Mouse (Mus musculus) hindbrain, postnatal 0 days (tissue): ENCODE data around the gene Itch. TPM values are rescaled to one million over a fixed set of nuclear protein-coding genes. Genes with fewer than 3 reads are reported as not detected.

Experiments used
- ATAC-seq: fragments of 200-750 bp; cut with Nextera tagmentation; 2 replicates; pipeline ENCODE4 v1.8.0; 2017; ENCODE audit warnings: mild to moderate bottlenecking, moderate TSS enrichment, moderate library complexity
- DNase-seq: peaks from one replicate; pipeline ENCODE4 v3.0.0-alpha.2; 2015; ENCODE audit warnings: low spot score
- H3K27ac ChIP-seq: fragments of 300-500 bp; sonication (generic); 2 replicates; pipeline ENCODE4 v1.5.1; 2014; ENCODE audit warnings: mild to moderate bottlenecking
- H3K27me3 ChIP-seq: fragments of 300-500 bp; sonication (generic); 2 replicates; pipeline ENCODE4 v1.6.1; 2014; ENCODE audit warnings: low read length, mixed read lengths; ENCODE audit not compliant: insufficient read depth
- H3K36me3 ChIP-seq: fragments of 300-500 bp; sonication (generic); 2 replicates; pipeline ENCODE4 v1.6.1; 2014; ENCODE audit warnings: low read length, mixed read lengths; ENCODE audit not compliant: insufficient read depth
- H3K4me1 ChIP-seq: fragments of 300-500 bp; sonication (generic); 2 replicates; pipeline ENCODE4 v1.6.1; 2014; ENCODE audit warnings: antibody characterized with exemption, low read length, mixed read lengths; ENCODE audit not compliant: insufficient read depth
- H3K4me2 ChIP-seq: fragments of 300-500 bp; sonication (generic); 2 replicates; pipeline ENCODE4 v1.6.1; 2014; ENCODE audit warnings: low read depth, mild to moderate bottlenecking, low read length, moderate library complexity, mixed read lengths
- H3K4me3 ChIP-seq: fragments of 300-500 bp; sonication (generic); 2 replicates; pipeline ENCODE4 v1.5.1; 2014; ENCODE audit warnings: low read length
- H3K9ac ChIP-seq: fragments of 300-500 bp; sonication (generic); replicated peaks from 2 replicates; pipeline ENCODE4 v1.6.1; 2014; ENCODE audit warnings: mild to moderate bottlenecking, low read length, moderate library complexity, mixed read lengths
- H3K9me3 ChIP-seq: fragments of 300-500 bp; sonication (generic); 2 replicates; pipeline ENCODE4 v1.6.1; 2016; ENCODE audit warnings: low read length, mixed read lengths
- CTCF ChIP-seq: IDR thresholded peaks from 2 replicates; pipeline ENCODE4 v1.5.1; 2016; ENCODE audit warnings: antibody characterized with exemption, control low read depth, low read depth
- WGBS: fragments of 180-500 bp; shearing (Covaris S2); extraction: QIAGEN DNeasy Blood & Tissue Kit; methylation state at CpG from one replicate; pipeline ENCODE4 v1.1.7; 2014; 5-methylcytosine and 5-hydroxymethylcytosine counted together
- polyA plus RNA-seq: library from polyadenylated mRNA; unstranded; fragments of >200 nt; fragmentation: Nextera tagmentation; extraction: Ambion mirVana; gene quantifications from 2 replicates; pipeline ENCODE4 v1.2.1, GENCODE M21; 2015
- total RNA-seq: library from RNA; depleted of rRNA; stranded (reverse); fragments of >200 nt; gene quantifications from 2 replicates; pipeline ENCODE4 v1.2.3, GENCODE M21; 2014; rRNA removed

Itch gene
- total and polyA plus RNA-seq, 2 experiments from 2014 or later = 22.2 to 32.5 TPM

DNA sequence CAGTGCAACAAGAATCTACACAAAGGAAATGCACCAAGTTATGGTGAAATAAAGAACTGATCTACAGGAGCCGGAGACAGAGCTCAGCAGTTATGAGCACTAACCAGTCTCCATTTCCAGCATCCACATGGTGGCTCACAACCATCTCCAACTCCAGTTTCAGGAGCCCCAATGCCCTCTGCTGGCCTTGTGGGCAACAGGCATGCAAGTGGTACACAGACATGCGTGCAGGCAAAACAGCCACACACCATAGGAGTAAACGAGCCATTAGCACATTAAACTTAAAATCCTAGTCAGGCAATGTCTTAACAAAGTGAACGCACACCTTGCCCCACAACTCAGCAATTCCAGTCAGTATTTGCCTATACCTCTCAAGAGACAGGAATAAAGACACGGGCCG lies 138.6 kb downstream of the Itch start:
- no peaks in the 10 kb centered on the region for H3K36me3 ChIP-seq
- WGBS = 81% methylated on average over 6 of the region's 6 CpGs

DNA sequence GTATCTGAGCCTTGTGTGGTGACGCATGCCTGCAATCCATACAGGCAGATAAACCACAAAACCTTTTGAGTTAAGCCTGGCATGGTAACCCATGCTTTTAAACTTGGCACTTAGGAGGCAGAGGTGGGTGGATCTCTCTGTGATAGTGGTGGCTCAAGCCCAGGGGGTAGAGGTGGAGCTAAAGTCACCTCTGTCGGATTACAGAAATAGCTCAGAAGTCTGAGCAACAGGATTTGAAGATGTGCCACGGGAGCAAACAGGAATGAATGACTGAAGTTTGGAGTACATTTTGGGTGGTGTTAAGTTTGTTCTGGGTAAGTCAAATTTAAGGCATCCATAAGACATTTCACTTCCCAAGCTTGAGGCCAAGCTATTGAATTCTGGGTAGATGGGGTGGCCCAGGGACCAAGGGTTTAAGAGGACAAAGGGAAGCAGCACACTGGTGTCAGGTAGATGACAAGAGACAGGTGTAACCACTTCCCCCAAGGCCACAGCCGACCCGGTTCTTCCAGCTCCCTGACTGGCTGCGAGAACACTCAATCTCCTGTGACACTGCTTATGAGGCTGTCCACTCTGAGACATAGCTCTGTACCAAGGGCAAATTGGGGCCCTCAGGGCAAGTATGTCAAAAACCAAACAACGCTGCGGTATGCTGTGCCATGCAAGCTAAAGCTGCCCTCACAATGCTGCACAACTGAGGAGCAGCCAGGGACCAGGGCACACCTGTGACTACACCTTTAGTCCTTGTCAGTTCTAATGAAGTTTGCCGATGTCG lies 139.3 kb downstream of the Itch start:
- Histone ChIP-seq H3K4me2 (no peak overlapping the region), H3K27me3 (no peaks in the 10 kb centered on the region), H3K9ac (no peak overlapping the region), H3K4me3 (no peak overlapping the region), H3K36me3 (no peaks in the 10 kb centered on the region), H3K4me1 (no peaks in the 10 kb centered on the region; the same call in 1 of the 2 replicates), H3K9me3 (no peaks in the 10 kb centered on the region), H3K27ac (no peak overlapping the region)
- DNase-seq = no peak
- 76% methylated on average over 10 of the region's 10 CpGs for WGBS
- TF ChIP-seq CTCF = no peak
- ATAC-seq = no peak

More for the DNA sequence above, 138.6 kb downstream of the Itch start:
- Histone ChIP-seq H3K9me3 (no peaks in the 10 kb centered on the region), H3K27me3 (no peaks in the 10 kb centered on the region), H3K4me1 (no peaks in the 10 kb centered on the region), H3K4me3 (no peak overlapping the region), H3K27ac (no peak overlapping the region), H3K4me2 (no peak overlapping the region), H3K9ac (no peak overlapping the region)
- TF ChIP-seq CTCF = peak; percentile 61
- ATAC-seq (no peak), DNase-seq (peak; percentile 23)

DNA sequence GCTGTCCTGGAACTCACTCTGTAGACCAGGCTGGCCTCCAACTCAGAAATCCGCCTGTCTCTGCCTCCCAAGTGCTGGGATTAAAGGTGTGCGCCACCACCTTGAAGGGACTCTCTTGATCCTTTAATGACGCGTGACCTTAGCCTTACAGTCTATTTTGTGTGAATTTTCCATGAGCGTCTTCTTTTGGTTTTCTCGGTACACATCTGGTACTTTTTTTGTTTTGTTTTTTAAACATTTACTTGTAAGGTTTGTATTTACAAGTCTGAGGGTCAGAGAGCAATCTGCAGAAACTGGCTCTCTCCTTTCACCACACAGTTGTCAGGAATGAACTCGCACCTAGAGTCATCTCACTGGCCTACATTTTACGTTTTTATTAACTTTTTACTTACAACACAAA lies 140.3 kb downstream of the Itch start:
- Histone ChIP-seq H3K9ac (no peak overlapping the region), H3K27me3 (no peaks in the 10 kb centered on the region), H3K4me1 (no peaks in the 10 kb centered on the region; the same call in 1 of the 2 replicates), H3K4me3 (no peak overlapping the region), H3K4me2 (no peak overlapping the region), H3K9me3 (no peaks in the 10 kb centered on the region), H3K27ac (no peak overlapping the region), H3K36me3 (no peaks in the 10 kb centered on the region; the same call in 1 of the 2 replicates)
- DNase-seq (no peak), ATAC-seq (no peak)
- no peak for TF ChIP-seq CTCF
- 86% methylated on average over 8 of the region's 8 CpGs for WGBS

DNA sequence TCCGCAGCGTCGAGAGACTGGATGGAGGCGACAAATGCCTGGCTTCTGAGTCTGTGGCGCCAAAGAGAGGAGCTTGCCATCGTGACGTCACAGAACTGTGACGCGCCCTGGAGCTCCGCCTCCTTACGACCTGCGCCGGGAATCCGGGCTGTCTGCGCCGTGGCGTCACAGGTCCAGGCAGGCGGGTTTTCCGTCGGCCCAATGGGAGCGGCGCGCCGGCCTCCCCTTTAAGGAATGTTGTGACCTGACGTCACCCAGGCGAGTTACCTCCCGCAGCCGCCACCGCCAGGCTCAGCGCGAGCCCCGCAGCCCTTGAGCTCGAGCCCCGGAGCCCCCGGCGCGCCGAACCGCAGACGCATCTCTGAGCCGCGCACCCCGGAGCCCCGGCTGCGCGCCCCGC lies 142.9 kb downstream of the Itch start, which contains the start of gene Map1lc3a:
Gene Map1lc3a (plus strand): TSS at position 103 of the 400 bp plus-strand sequence.
- peak within 1 kb of the TSS; percentile 96 for H3K27ac ChIP-seq
- no peaks in the 10 kb centered on the region; the same call in 1 of the 2 replicates for H3K4me1 ChIP-seq
- peak within 1 kb of the TSS; percentile 94 for H3K4me3 ChIP-seq
- peak within 1 kb of the TSS; percentile 64 for H3K4me2 ChIP-seq
- TF ChIP-seq CTCF = no peak
- whole genome bisulfite sequencing = under 1% methylated on average over 46 of the region's 47 CpGs
- H3K27me3 ChIP-seq = no peaks in the 10 kb centered on the region
- peaks cover 4% of the 10 kb centered on the region; the same call in 1 of the 2 replicates for H3K36me3 ChIP-seq
- ATAC-seq (peak; percentile 95), DNase-seq (peak; percentile 98)
- H3K9ac ChIP-seq = peak within 1 kb of the TSS; percentile 99
- no peaks in the 10 kb centered on the region for H3K9me3 ChIP-seq

Other genes starting within 250 kb of the Itch start
- 30.4 and 32.6 TPM in 2 replicates for gene Eif2s2, start 240.6 kb upstream of the Itch start, total RNA-seq
- 92.9 and 106 TPM in 2 replicates for gene Eif2s2, start 240.6 kb upstream of the Itch start, polyA plus RNA-seq
- 0.58 TPM in 1 of 2 replicates, not detected in the other for gene Gm14226, start 115.2 kb upstream of the Itch start, total RNA-seq
- gene Gm14226, start 115.2 kb upstream of the Itch start, polyA plus RNA-seq = 0.08 and 0.14 TPM in 2 replicates
- gene Ahcy, start 59.0 kb upstream of the Itch start, total RNA-seq = 62.3 and 68.0 TPM in 2 replicates
- gene Ahcy, start 59.0 kb upstream of the Itch start, polyA plus RNA-seq = 29.6 and 31.1 TPM in 2 replicates
- gene Dynlrb1, start 103.0 kb downstream of the Itch start, total RNA-seq = 264 and 266 TPM in 2 replicates
- gene Dynlrb1, start 103.0 kb downstream of the Itch start, polyA plus RNA-seq = 725 and 778 TPM in 2 replicates
- 618 and 737 TPM in 2 replicates for gene Map1lc3a, start 142.8 kb downstream of the Itch start, total RNA-seq
- gene Map1lc3a, start 142.8 kb downstream of the Itch start, polyA plus RNA-seq = 853 and 903 TPM in 2 replicates
- gene Pigu, start 223.9 kb downstream of the Itch start, total RNA-seq = 42.7 and 49.7 TPM in 2 replicates
- gene Pigu, start 223.9 kb downstream of the Itch start, polyA plus RNA-seq = 53.3 and 53.5 TPM in 2 replicates
- gene Trp53inp2, start 247.6 kb downstream of the Itch start, total RNA-seq = 120 and 141 TPM in 2 replicates
- gene Trp53inp2, start 247.6 kb downstream of the Itch start, polyA plus RNA-seq = 54.8 and 61.3 TPM in 2 replicates